Mouse (Mus musculus) megakaryocyte, embryonic 14.5 days (primary cell): ENCODE measurements around the gene Nek3. TPM values are rescaled to one million over a fixed set of nuclear protein-coding genes. Genes with fewer than 3 reads are reported as not detected.

Experiments
- H3K27me3 ChIP-seq: replicated peaks from 2 replicates; pipeline ENCODE3; 2012; ENCODE audit warnings: inconsistent platforms
- H3K36me3 ChIP-seq: replicated peaks from 2 replicates; pipeline ENCODE3; 2012; ENCODE audit warnings: low read length, inconsistent platforms, mixed read lengths
- H3K4me1 ChIP-seq: 2 replicates; pipeline ENCODE4 v1.6.1; 2012; ENCODE audit warnings: inconsistent platforms
- H3K4me3 ChIP-seq: replicated peaks from 2 replicates; pipeline ENCODE3; 2012; ENCODE audit warnings: moderate library complexity, mild to moderate bottlenecking, inconsistent platforms
- H3K9me3 ChIP-seq: 2 replicates; pipeline ENCODE4 v1.6.1; 2012; ENCODE audit warnings: inconsistent platforms
- FLI1 ChIP-seq: IDR thresholded peaks from 2 replicates; pipeline ENCODE4 v1.6.1; 2012; ENCODE audit warnings: low read length, inconsistent platforms, mixed read lengths
- GATA1 ChIP-seq: IDR thresholded peaks from 3 replicates; pipeline ENCODE4 v1.6.1; 2012; ENCODE audit warnings: mixed read lengths, low read length, inconsistent platforms, borderline replicate concordance
- polyA plus RNA-seq: library from polyadenylated mRNA; stranded (reverse); fragments of >175 nt; gene quantifications from 2 replicates; pipeline ENCODE4 v1.2.3, GENCODE M21; 2012; ENCODE audit warnings: low replicate concordance; ENCODE audit not compliant: insufficient read depth

The Nek3 gene
- polyA plus RNA-seq, 1 experiment, result 0.62 TPM

DNA sequence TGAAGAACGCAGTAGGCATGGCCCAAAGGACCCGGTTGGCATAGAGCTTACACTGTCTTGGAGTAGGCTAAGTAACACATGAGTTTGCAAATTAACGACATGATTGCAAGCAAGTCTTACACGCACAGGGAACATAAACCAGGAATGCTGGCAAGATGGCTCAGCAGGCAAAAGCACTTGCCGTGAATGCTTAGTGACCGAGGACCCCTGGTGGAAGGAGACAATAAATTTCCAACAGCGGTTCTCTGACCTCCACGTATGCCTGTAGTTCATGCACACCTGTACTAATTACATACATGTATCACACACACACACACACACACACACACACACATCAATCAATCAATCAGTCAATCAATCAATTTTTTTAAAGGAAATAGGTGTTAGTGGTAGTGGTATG is 74.7 kb downstream of the Nek3 start:
- TF ChIP-seq FLI1 (no peak), GATA1 (no peak)
- no peak overlapping the region for H3K4me3 ChIP-seq

DNA sequence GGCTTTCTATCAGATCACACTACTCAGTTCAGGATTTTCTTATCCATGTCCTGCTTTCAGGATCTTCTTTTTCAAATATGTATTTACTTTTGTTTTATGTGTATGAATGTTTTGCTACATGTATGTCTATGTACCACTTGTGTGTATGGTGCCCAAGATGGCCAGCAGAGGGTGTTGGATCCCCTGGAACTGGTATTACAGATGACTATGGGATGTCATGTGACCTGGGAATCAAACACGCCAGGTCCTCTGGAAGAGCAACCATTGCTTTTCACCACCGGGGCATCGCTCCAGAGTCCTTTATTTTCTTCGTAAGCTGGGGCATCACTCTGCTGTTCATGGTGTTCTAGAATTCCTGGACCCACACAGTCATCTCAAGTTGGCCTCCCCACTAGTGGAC is 77.0 kb downstream of the Nek3 start:
- Histone ChIP-seq H3K36me3 (no peaks in the 10 kb centered on the region), H3K4me3 (no peak overlapping the region), H3K9me3 (no peaks in the 10 kb centered on the region), H3K4me1 (no peaks in the 10 kb centered on the region), H3K27me3 (peaks cover 5% of the 10 kb centered on the region)
- TF ChIP-seq FLI1 (no peak), GATA1 (no peak)

More for the DNA sequence above, 74.7 kb downstream of the Nek3 start:
- no peaks in the 10 kb centered on the region for H3K36me3 ChIP-seq
- H3K4me1 ChIP-seq, result no peaks in the 10 kb centered on the region
- H3K9me3 ChIP-seq, result no peaks in the 10 kb centered on the region
- H3K27me3 ChIP-seq, result peaks cover 2% of the 10 kb centered on the region

DNA sequence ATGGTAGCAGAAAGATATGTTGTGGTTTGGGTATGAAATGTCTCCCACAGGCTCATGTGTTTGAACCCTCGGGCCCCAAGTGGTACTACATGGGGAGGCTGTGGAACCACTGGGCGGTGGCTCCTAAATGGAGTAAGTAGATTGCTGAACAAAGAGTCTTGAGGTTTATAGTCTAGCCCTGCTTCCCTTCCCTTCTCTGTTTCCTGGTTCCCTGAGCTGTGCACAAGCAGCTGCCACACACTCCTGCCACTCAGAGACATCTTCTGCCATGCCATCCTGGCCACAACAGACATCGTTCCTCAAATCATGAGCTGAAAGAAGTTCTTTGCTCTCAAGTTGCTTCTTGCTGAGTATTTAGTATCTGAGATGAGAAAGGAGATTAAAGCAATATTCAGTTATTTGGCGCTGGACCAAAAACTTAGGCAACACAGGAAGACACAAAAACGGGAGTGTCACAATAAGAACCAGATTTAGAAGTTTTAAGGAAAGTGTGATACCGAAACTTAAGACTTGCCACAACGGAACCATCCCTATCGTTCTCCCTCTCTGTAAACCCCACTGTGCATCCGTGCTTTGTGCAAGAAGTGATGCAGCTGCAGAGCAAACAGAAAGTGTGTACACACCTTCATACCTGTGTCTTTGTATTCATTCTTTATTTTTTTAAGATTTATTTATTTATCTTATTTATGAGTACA is 86.8 kb downstream of the Nek3 start:
- no peaks in the 10 kb centered on the region for H3K36me3 ChIP-seq
- no peak overlapping the region for H3K4me3 ChIP-seq
- H3K4me1 ChIP-seq, result no peaks in the 10 kb centered on the region
- no peaks in the 10 kb centered on the region for H3K9me3 ChIP-seq
- peaks cover 2% of the 10 kb centered on the region for H3K27me3 ChIP-seq
- TF ChIP-seq GATA1 (no peak), FLI1 (no peak)

Other genes starting within 250 kb of the Nek3 start
- gene Defb15, start 233.7 kb downstream of the Nek3 start, polyA plus RNA-seq, result not detected in 2 replicates
- not detected in 2 replicates for gene Defb35, start 228.1 kb downstream of the Nek3 start, polyA plus RNA-seq
- gene Defb13, start 219.7 kb downstream of the Nek3 start, polyA plus RNA-seq, result not detected in 2 replicates
- gene Fam90a1a, start 207.7 kb downstream of the Nek3 start, polyA plus RNA-seq, result not detected in 2 replicates
- 4.5 TPM in 1 of 2 replicates, not detected in the other for gene Ccdc70, start 196.7 kb downstream of the Nek3 start, polyA plus RNA-seq
- 0.08 TPM in 1 of 2 replicates, not detected in the other for gene Atp7b, start 106.1 kb downstream of the Nek3 start, polyA plus RNA-seq
- 0.22 TPM in 1 of 2 replicates, not detected in the other for gene Alg11, start 105.7 kb downstream of the Nek3 start, polyA plus RNA-seq
- not detected in 2 replicates for gene Nek5, start 41.4 kb downstream of the Nek3 start, polyA plus RNA-seq
- 2.2 TPM in 1 of 2 replicates, not detected in the other for gene Ckap2, start 19.4 kb upstream of the Nek3 start, polyA plus RNA-seq
- 1.4 and 7.2 TPM in 2 replicates for gene Vps36, start 26.4 kb upstream of the Nek3 start, polyA plus RNA-seq
- 2.0 TPM in 1 of 2 replicates, not detected in the other for gene Thsd1, start 60.9 kb upstream of the Nek3 start, polyA plus RNA-seq
- gene Tpte, start 117.0 kb upstream of the Nek3 start, polyA plus RNA-seq, result not detected in 2 replicates
- 0.67 and 1.3 TPM in 2 replicates for gene Slc25a15, start 232.2 kb upstream of the Nek3 start, polyA plus RNA-seq
- 0.10 and 1.5 TPM in 2 replicates for gene Mrps31, start 244.9 kb upstream of the Nek3 start, polyA plus RNA-seq